Mouse (Mus musculus) MEL (cell line): ENCODE measurements at regions not wholly inside any gene's neighbourhood (a gene's known extent, or its start where the extent isn't known, plus 50 kb on each side); places are given as distances from the start of the nearest gene placed in this dataset.

ENCODE experiments used
- DNase-seq: peaks from one replicate; pipeline ENCODE4 v3.0.0; 2011; ENCODE audit warnings: low read depth, low spot score
- H3K27ac ChIP-seq: 2 replicates; pipeline ENCODE4 v1.5.1; 2012; ENCODE audit warnings: low read depth, mild to moderate bottlenecking, control low read depth, low read length, moderate library complexity; ENCODE audit not compliant: control insufficient read depth
- H3K27me3 ChIP-seq, 2 experiments: fragments of 150-350 bp in 1 of 2; sonication (generic) in 1 of 2; 2 replicates each; pipeline ENCODE4 v1.6.1; 2012; ENCODE audit warnings: low read length in 2 of 2, mild to moderate bottlenecking in 2 of 2, improper control_type of control experiment in 1 of 2, moderate library complexity in 1 of 2; ENCODE audit not compliant: insufficient read depth in 2 of 2, control insufficient read depth in 1 of 2
- H3K36me3 ChIP-seq, 2 experiments: 2 replicates each; pipeline ENCODE4 v1.6.1; 2012 to 2014; ENCODE audit warnings: low read length in 2 of 2, improper control_type of control experiment in 1 of 2, inconsistent platforms in 1 of 2, mild to moderate bottlenecking in 1 of 2; ENCODE audit not compliant: insufficient read depth in 2 of 2, control insufficient read depth in 1 of 2
- H3K4me1 ChIP-seq, 2 experiments: fragments of 150-350 bp in 1 of 2; sonication (generic) in 1 of 2; 2 replicates each; pipeline ENCODE4 v1.6.1; 2012; ENCODE audit warnings: low read length in 2 of 2, improper control_type of control experiment in 1 of 2, mild to moderate bottlenecking in 1 of 2; ENCODE audit not compliant: insufficient read depth in 2 of 2, control insufficient read depth in 1 of 2
- H3K4me3 ChIP-seq, 2 experiments: fragments of 150-350 bp in 1 of 2; sonication (generic) in 1 of 2; 2 replicates each; pipeline ENCODE4 v1.5.1; 2012; ENCODE audit warnings: low read depth in 2 of 2, low read length in 2 of 2, mild to moderate bottlenecking in 2 of 2, moderate library complexity in 2 of 2, control low read depth in 1 of 2, improper control_type of control experiment in 1 of 2; ENCODE audit not compliant: control insufficient read depth in 1 of 2, insufficient read depth in 1 of 2
- H3K79me2 ChIP-seq: 2 replicates; pipeline ENCODE4 v1.6.1; 2012; ENCODE audit warnings: mild to moderate bottlenecking, low read length, moderate library complexity; ENCODE audit not compliant: control insufficient read depth, poor library complexity, insufficient read depth
- H3K9ac ChIP-seq: 2 replicates; pipeline ENCODE4 v1.6.1; 2012; ENCODE audit warnings: low read depth, mild to moderate bottlenecking, control low read depth, low read length, moderate library complexity; ENCODE audit not compliant: control insufficient read depth, poor library complexity, severe bottlenecking
- H3K9me3 ChIP-seq: fragments of 150-350 bp; sonication (generic); replicated peaks from 2 replicates; pipeline ENCODE4 v1.6.1; 2012; ENCODE audit warnings: mild to moderate bottlenecking, low read length, improper control_type of control experiment, moderate library complexity; ENCODE audit not compliant: insufficient read depth
- CHD2 ChIP-seq: IDR thresholded peaks from 2 replicates; pipeline ENCODE4 v1.6.1; 2011; ENCODE audit warnings: low read length, improper control_type of control experiment
- E2F4 ChIP-seq: IDR thresholded peaks from 2 replicates; pipeline ENCODE4 v1.6.1; 2011; ENCODE audit warnings: low read depth, low read length, improper control_type of control experiment, borderline replicate concordance
- ELF1 ChIP-seq: IDR thresholded peaks from 2 replicates; pipeline ENCODE4 v1.6.1; 2014; ENCODE audit warnings: low read depth, mild to moderate bottlenecking, inconsistent platforms, low read length, improper control_type of control experiment, moderate library complexity
- GABPA ChIP-seq: IDR thresholded peaks from 2 replicates; pipeline ENCODE4 v1.6.1; 2012; ENCODE audit warnings: low read depth, mild to moderate bottlenecking, inconsistent platforms, low read length, improper control_type of control experiment, moderate library complexity
- GATA1 ChIP-seq: IDR thresholded peaks from 2 replicates; pipeline ENCODE4 v1.6.1; 2011; ENCODE audit warnings: low read depth, low read length, improper control_type of control experiment
- JUND ChIP-seq: IDR thresholded peaks from 2 replicates; pipeline ENCODE4 v1.6.1; 2011; ENCODE audit warnings: low read depth, mild to moderate bottlenecking, improper control_type of control experiment, low read length
- KAT2A ChIP-seq: conservative IDR thresholded peaks from 2 replicates; pipeline ENCODE4 v1.6.1; 2012; ENCODE audit warnings: low read depth, low read length, improper control_type of control experiment, inconsistent platforms
- MAZ ChIP-seq: IDR thresholded peaks from 2 replicates; pipeline ENCODE4 v1.6.1; 2012; ENCODE audit warnings: low read depth, mild to moderate bottlenecking, inconsistent platforms, low read length, improper control_type of control experiment
- MEF2A ChIP-seq: IDR thresholded peaks from 2 replicates; pipeline ENCODE4 v1.6.1; 2014; ENCODE audit warnings: low read depth, mild to moderate bottlenecking, inconsistent platforms, low read length, improper control_type of control experiment; ENCODE audit not compliant: poor library complexity, insufficient replicate concordance, severe bottlenecking; ENCODE audit errors: extremely low read depth
- MXI1 ChIP-seq: IDR thresholded peaks from 2 replicates; pipeline ENCODE4 v1.6.1; 2011; ENCODE audit warnings: mild to moderate bottlenecking, low read depth, low read length, improper control_type of control experiment
- MYB ChIP-seq: IDR thresholded peaks from 2 replicates; pipeline ENCODE4 v1.6.1; 2011; ENCODE audit warnings: mild to moderate bottlenecking, low read depth, low read length, improper control_type of control experiment
- MYC ChIP-seq: IDR thresholded peaks from 2 replicates; pipeline ENCODE4 v1.6.1; 2011; ENCODE audit warnings: low read depth, mild to moderate bottlenecking, low read length, improper control_type of control experiment, moderate library complexity
- NELFE ChIP-seq: IDR thresholded peaks from 2 replicates; pipeline ENCODE4 v1.6.1; 2011; ENCODE audit warnings: low read depth, low read length, improper control_type of control experiment
- NRF1 ChIP-seq: IDR thresholded peaks from 2 replicates; pipeline ENCODE4 v1.6.1; 2014; ENCODE audit warnings: low read depth, mild to moderate bottlenecking, inconsistent platforms, low read length, improper control_type of control experiment, moderate library complexity; ENCODE audit not compliant: poor library complexity, insufficient read depth, severe bottlenecking
- POLR2A ChIP-seq, 2 experiments: IDR thresholded peaks; 2 replicates each; pipeline ENCODE4 v1.6.1; 2011 to 2012; ENCODE audit warnings: low read length in 2 of 2, mild to moderate bottlenecking in 2 of 2, control low read depth in 1 of 2, improper control_type of control experiment in 1 of 2, low read depth in 1 of 2, moderate library complexity in 1 of 2; ENCODE audit not compliant: control insufficient read depth in 1 of 2, insufficient read depth in 1 of 2, poor library complexity in 1 of 2
- SMC3 ChIP-seq: IDR thresholded peaks from 2 replicates; pipeline ENCODE4 v1.6.1; 2011; ENCODE audit warnings: low read depth, low read length, improper control_type of control experiment
- TAL1 ChIP-seq: IDR thresholded peaks from 2 replicates; pipeline ENCODE4 v1.6.1; 2012; ENCODE audit warnings: mild to moderate bottlenecking, inconsistent platforms, low read length, moderate library complexity, mixed read lengths
- TCF12 ChIP-seq: IDR thresholded peaks from 2 replicates; pipeline ENCODE4 v1.6.1; 2014; ENCODE audit warnings: low read depth, mild to moderate bottlenecking, inconsistent platforms, low read length, improper control_type of control experiment, moderate library complexity
- USF1 ChIP-seq: IDR thresholded peaks from 2 replicates; pipeline ENCODE4 v1.6.1; 2014; ENCODE audit warnings: low read depth, mild to moderate bottlenecking, inconsistent platforms, low read length, improper control_type of control experiment, moderate library complexity
- ZC3H11A ChIP-seq: IDR thresholded peaks from 2 replicates; pipeline ENCODE4 v1.6.1; 2012; ENCODE audit warnings: low read depth, mild to moderate bottlenecking, inconsistent platforms, low read length, improper control_type of control experiment
- ZMIZ1 ChIP-seq: IDR thresholded peaks from 2 replicates; pipeline ENCODE4 v1.6.1; 2012; ENCODE audit warnings: low read depth, mild to moderate bottlenecking, inconsistent platforms, low read length, improper control_type of control experiment, moderate library complexity

DNA sequence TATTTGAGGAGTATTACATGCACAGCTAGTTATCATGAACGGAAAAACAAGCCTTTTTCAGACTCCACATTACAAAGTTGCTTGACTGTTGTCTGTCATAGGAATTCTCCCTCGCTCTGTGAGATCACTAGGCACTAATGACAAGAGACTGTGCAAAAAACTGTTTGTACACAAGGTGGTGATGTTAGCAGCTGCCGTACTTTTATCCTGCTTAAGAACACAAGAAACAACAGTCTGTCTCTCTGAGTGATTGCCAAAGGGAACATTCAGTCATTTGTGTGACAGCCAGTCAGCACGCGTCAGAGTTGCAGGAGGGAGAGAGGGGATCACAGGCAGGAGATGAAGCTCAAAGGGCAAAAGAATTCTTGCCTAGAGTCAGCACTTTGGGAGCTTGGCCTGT, 141.0 kb upstream of the Sox2 start:
- DNase-seq: no peak
- H3K36me3 ChIP-seq: no peaks in the 10 kb centered on the region
- H3K79me2 ChIP-seq: no peaks in the 10 kb centered on the region
- H3K4me3 ChIP-seq: no peak overlapping the region
- H3K9ac ChIP-seq: no peak overlapping the region
- no peaks in the 10 kb centered on the region for H3K9me3 ChIP-seq
- TF ChIP-seq POLR2A (IDR thresholded peaks at IDR 0.05; ENCODE audit: control insufficient read depth in 1 of 2, insufficient read depth in 1 of 2, low read depth in 1 of 2, low read length in 2 of 2, poor library complexity in 1 of 2): no peak
- no peak for TF ChIP-seq ZC3H11A
- no peak for TF ChIP-seq E2F4
- TF ChIP-seq NELFE: no peak
- TF ChIP-seq NRF1: no peak
- no peak for TF ChIP-seq TAL1
- no peak for TF ChIP-seq MYB
- TF ChIP-seq MAZ: no peak
- no peak for TF ChIP-seq ELF1
- no peak for TF ChIP-seq USF1
- TF ChIP-seq MEF2A: no peak
- no peak for TF ChIP-seq MXI1
- TF ChIP-seq CHD2: no peak
- no peak for TF ChIP-seq MYC
- no peaks in the 10 kb centered on the region for H3K4me1 ChIP-seq
- no peaks in the 10 kb centered on the region; a peak in 1 of 4 replicates for H3K27me3 ChIP-seq
- no peak overlapping the region for H3K27ac ChIP-seq

DNA sequence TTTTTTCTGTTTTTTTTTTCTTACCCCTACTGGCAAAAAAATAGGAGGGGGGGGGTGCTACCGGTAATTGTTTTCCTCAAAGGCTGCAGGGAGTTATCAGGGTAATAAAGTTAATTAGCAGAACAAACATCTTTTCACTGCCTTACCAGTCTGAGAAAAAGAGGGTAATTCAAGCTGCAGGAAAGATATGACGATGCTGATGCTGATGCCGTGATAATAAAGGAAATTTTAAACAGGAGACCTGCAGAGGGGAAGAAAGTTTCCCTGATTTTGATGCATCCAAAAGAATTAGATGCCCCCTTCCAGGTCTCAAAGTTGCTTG, 145.7 kb upstream of the Sox2 start:
- Histone ChIP-seq H3K9me3 (no peaks in the 10 kb centered on the region), H3K27me3 (peaks cover 0 to 2% of the 10 kb centered on the region in 2 experiments; a peak in 2 of 4 replicates), H3K27ac (no peak overlapping the region), H3K9ac (no peak overlapping the region), H3K4me3 (no peak overlapping the region), H3K36me3 (no peaks in the 10 kb centered on the region), H3K79me2 (no peaks in the 10 kb centered on the region), H3K4me1 (no peaks in the 10 kb centered on the region)
- no peak for DNase-seq
- TF ChIP-seq JUND (no peak), POLR2A (IDR thresholded peaks at IDR 0.05; ENCODE audit: control insufficient read depth in 1 of 2, insufficient read depth in 1 of 2, low read depth in 1 of 2, low read length in 2 of 2, poor library complexity in 1 of 2) (no peak), ZMIZ1 (no peak), GATA1 (no peak), USF1 (no peak), TCF12 (no peak), MYC (no peak), KAT2A (no peak), CHD2 (no peak), GABPA (no peak), SMC3 (no peak)
